Mouse (Mus musculus): ENCODE measurements around the gene 1190005I06Rik.

Gene 1190005I06Rik

DNA sequence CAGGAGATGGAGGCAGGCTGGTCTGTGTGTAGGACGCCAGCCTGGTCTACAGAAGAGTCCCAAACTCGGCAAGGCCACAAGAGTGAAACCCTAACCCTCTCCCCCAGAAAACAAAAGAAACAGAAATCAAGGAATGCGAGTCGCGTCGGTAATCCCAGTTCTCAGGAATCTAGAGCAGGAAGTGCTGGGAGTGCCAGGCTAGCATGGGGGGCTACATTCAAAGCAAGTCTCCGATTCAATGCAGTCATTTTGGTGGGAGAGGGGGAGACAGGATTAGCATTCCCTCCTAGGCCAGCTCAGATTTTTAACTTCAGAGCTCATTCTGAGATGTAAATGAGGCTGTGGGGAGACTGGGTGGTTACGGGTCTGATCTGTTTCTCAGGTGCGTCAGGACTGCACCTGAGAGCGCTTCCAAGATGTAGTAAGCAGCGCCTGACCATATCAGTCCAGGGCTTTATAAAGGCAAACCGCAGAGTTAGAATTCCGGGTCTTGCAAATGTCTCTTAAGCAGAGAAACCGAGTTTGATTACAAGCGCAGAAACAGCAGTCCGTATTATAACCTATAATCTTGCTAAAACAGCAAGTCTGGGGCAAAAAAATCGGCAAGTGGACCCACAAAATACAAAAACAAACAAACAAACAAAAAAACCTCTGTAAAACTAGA is 19.5 kb upstream of the 1190005I06Rik start:
- peak; percentile 12 for DNase-seq

DNA sequence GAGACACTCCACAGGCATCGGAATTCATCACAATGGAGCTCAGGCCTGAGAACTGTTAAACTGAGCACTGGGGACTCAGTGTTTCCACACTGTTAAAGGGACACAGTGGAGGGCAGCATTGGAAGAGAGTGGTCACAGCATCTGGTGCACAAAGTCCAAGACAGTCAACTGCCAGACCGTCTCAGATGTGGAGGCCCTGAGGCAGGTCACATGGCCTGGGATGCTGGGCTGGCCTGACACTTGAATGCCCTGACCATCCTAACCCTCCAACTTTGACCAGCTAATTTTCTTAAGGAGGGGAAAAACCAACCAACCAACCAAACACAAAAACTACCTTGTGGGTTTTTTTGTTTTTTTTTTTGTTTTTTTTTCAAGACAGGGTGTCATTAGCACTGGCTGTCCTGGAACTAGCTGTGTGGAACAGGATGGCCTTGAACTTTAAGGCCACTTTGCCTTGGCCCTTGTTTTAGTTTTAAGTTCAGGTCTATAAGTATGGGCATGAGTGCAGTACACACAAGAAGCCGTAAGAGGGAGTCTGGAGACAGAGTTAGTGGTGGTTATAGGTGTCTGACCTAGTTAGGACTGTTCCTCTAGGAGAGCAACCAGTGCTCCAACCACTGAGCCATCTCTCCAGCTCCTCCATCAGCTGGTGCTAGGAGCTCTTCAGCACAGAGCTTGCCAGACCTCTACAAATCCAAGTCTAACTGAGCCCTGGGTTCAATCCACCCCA is 18.5 kb upstream of the 1190005I06Rik start:
- peak; percentile 10 for DNase-seq

DNA sequence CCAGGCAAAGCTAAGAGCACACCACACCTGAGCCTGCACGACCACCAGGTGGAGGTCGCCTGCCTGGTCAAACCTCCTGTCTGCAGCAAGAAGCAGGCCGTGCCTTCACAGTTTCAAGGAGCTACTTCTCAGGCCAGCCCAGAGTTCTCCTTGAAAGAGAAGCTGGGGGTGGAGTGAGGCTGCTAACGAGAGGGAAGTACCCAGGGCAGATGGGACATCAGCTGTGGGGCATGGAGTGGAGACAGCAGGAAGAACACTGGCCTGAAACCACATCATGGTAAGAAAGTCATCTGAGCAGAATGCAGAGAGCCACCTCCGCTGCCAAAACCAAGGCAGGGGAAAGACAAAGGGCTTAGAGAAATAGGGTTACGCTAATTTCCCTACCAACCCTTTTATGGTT is 17.1 kb upstream of the 1190005I06Rik start:
- DNase-seq = no peak

GRCm38 (mm10) chr8:120657415-120657814 is 10.0 kb upstream of the 1190005I06Rik start:
- DNase-seq = no peak

- no peak for DNase-seq
These were observed 9.1 kb upstream of the 1190005I06Rik start for GRCm38 (mm10) chr8:120656322-120657052.

DNA sequence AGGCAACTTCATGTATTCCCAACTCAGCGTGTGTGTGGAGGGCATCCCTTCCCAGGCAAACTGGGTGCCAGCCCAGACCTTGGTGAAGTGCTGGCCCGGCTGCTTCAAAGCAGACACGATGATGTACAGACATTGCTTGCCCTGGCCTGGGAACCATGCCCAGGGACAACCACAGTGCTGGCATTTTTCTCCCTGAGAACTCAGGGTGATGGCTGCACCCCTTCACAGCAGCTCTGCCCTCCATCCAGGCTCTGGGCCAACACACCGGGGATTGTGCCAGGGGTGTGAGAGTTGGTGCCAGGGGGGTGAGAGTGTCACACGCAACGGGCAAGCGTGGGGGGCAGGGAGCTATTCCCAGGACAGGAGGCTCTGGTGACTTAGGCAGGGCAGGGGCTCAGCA is 2.8 kb downstream of the 1190005I06Rik start:
- no peak for DNase-seq

DNA sequence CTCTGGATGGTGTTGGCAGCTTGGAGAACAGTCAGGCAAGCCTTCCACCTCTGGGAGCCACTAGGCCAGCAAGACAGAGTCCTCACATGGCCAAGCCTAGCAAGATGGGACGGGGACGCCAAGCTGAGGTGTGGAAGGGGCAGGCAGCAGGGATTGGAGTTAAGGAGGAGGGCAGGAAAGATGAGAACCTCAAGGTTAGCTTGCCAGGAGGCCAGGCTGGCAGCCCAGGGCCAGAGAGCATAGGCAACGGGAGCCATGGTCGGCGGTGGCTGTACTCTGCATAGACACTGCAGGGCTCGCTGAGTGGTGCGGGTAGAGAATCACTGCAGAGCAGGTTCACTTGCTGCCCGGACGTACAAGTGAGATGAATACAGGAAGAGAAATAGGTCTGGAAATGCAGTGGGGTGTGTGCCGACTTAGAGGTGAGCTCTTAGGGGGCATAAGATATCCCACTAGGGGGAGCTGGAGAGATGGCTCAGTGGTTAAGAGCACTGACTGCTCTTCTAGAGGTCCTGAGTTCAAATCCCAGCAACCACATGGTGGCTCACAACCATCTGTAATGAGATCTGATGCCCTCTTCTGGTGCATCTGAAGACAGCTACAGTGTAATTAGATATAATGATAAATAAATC is 5.3 kb downstream of the 1190005I06Rik start:
- no peak for DNase-seq

GRCm38 (mm10) chr8:120641245-120641644 is 6.2 kb downstream of the 1190005I06Rik start:
- DNase-seq = no peak

- peak; percentile 62 for DNase-seq
These were observed 13.0 kb downstream of the 1190005I06Rik start for GRCm38 (mm10) chr8:120634329-120634839.

DNA sequence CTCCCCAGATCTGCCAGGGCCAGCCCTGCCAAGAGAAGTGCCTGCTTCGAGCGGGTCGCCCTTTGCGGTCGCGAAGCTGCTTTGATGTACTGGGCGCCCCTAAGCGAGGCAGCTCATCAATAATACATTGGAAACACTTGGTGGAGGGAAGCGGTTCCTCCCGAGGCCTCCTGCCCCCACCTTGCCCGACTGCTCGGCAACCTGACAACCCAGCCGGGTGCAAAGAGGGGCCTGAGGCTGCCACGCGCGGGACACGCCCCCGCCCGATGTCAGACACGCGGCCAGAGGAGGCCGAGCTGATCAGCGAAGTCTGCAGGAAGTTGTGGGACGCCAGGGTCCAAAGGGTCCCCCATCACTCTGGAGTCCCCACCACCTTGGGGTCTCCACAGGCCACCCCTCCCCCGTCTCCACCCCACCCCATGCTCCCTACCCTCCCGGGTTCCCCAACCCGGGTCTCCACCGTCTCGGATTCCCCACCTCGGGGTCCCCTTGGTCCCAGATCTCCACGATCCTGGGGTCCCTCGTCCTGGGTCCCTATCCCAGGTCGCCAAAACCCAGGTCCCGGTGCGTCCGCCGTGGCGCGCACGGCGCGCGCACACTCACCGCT is 13.7 kb downstream of the 1190005I06Rik start:
- peak; percentile 51 for DNase-seq

DNA sequence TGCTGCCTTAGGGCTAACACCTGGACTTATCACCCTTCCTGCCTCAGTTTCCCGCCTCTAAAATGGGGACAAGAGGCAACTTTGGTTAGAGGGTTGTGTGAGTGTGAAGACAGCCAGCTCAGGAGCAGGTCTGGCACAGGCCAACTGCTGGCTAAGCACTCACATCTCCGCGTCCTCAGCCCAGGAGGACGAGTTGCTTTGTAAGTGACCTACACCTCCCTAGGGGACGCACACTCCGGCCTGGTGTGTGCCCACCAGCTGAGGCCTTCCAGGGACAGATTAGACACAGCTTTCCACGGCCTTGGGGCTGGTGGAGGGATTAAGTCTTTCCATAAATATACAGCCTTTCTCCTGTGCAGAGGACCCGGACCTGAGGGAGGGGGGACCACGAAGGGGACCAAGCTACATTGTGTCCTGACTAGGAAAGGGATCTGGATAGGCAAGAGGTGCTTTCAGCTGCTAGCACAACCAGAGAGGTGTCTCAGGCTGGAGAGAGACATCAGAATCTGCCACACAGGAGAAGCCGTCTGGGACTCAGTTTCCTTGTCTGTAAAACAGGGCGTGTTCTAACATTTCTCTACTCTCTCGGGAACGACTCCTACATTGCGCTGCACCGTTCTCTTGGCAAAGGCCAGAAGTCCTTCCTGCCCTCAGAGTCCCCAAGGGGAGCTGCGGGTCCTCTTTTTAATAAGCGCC is 14.3 kb downstream of the 1190005I06Rik start:
- DNase-seq = no peak

DNA sequence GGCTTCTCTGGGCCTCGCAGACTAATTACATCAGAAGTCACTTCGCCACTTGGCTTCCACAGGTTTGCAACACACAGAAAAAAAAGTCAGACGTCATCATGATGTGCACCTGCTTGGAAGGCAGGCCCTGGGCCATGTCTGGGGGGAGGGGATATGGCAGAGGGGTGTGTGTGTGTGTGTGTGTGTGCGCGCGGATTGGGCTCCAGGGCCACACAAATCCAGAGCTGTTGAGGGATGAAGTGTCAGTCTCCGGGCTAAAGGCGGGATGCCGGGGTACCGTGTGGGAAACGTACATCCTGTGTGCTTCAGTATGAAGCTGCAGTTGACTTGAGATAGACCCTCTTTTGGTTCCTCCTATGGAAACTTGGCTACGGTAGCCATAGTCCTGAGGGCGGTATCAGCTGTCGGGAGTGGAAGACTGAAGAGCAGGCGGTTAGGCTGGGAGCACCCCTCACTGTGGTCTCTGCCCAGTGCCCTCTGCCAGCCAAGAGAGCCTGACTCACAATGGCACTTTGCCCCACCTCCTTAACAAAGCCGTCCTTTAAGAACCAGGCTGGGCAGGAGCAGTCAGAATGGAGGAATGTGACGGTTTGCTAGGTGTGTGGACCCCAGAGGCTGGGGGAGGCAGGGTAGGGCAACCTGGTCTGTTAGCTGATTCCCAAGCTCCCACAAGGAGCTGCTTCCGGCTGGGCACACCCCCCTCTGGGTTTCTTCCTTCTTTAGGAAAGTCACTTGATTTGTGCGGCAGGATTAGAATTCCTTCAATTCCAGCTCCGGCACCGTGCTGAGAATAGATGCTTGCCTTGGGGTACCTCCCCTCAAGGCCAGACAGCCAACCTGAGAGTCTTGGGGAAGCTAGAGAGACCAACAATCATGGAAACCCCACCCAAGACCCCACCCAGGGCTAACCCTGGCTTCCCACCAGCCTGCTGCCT is 15.7 kb downstream of the 1190005I06Rik start:
- DNase-seq = no peak

GRCm38 (mm10) chr8:120630848-120631247 is 16.6 kb downstream of the 1190005I06Rik start:
- DNase-seq = no peak

GRCm38 (mm10) chr8:120630031-120630430 is 17.4 kb downstream of the 1190005I06Rik start:
- DNase-seq = no peak

DNA sequence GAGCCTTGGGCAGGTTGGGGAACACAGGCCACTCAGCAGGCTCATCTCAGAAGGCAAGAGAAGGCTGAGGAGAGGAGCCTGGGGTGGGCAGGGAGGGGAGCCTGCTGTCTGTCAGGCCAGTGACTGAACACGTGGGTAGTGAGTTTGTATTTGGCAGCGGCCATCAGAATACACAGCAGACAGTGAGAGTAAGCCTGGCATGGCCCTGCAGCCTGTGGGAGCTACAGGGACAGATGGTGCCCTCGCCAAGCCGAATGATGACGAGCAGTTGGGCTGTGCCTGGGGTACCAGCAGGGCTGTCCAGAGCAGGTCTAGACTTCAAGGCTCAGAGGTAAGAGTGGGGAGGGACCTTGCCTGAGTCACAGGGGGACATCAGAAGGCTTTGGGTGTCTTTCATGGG is 20.1 kb downstream of the 1190005I06Rik start:
- no peak for DNase-seq

DNA sequence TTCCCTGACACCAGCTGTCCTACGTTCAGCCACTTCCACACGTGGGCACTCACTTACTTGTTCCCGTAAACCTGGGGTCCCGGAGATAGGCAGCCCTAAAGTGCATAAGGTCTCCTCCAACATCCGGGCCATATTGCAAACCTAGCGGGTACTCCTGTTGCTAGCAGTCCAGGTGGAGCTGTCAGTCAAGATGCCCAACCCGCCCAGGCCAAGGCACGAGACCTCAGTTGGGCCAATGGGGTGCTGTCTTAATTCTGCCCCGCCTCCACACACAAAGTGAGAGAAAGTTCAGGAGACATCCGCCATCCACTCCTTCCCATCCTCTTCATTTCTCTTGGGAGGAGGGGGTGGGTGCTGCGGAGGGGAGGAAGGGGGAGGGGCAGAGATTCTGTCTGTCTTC is 21.0 kb downstream of the 1190005I06Rik start:
- peak; percentile 49 for DNase-seq

GRCm38 (mm10) chr8:120623608-120624007 is 23.8 kb downstream of the 1190005I06Rik start:
- DNase-seq = no peak

- no peak for DNase-seq
These were observed 25.3 kb downstream of the 1190005I06Rik start for GRCm38 (mm10) chr8:120622161-120622560.

DNA sequence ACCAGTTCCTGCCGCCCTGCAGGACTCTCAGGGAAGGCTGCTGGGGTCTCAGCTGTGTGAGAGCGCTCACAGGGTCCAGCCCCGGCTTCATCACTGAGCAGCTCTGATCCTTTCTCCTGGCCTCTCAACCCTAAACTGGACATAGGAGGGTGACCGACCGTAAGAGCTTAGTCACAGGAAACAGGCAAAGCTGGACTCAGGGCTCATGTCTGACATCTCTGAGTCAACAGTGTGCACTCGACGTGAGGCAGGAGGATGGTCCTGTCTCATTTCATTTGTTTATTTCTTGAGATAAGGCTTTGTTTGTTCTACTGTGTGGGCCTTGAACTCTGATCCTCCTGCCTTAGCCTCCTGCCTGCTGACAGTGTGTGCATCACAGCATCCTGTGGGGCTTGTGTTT is 27.0 kb downstream of the 1190005I06Rik start:
- DNase-seq = no peak

DNA sequence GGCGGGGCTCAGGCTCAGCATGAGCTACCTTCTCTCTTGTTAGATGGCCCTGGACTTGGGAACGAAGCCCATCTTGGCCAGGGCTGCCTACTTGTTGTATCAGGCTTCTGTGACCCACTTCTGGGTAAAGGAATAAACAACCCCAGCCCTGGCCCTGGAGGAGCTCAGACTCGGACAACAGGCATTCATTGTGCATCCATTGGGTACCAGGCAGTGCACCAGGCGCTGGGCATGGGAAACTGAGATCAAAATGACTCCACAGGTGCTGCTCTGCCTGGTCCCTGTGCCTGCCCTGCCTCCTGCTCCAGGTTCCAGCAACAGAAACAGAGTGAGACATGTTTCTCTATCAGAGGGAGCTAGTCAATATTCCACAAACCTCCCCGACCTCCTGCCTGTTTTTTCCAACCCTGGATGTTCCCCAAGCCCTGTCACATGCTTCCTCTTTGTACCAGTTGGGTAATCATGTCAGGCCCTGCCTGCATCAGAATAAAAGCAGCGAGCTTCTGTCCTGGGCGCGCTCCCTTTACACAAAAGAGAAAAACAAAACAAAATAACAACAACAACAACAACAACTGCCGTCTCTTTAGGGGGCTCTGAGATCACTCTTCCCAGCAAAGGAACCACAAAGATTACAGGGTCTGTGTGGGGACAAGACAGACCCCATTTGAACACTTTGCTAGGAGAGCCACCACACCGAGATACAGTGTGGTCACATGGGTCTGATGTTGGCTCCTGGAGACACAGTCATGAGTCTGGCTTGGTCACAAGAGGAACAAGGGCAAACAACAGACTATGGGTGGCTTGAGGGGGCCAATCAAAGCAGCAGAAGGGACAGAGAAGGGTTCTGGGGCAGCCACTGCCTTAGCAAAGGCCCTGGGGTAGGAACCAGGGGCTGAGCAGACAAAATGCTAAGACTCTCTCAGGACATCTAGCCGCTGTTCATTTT is 27.9 kb downstream of the 1190005I06Rik start:
- DNase-seq = no peak
